Mouse (Mus musculus) megakaryocyte, embryonic 14.5 days (primary cell): ENCODE results near the gene Trip4. TPM values are rescaled to one million over a fixed set of nuclear protein-coding genes. Genes with fewer than 3 reads are reported as not detected.

Experiments used
- H3K27me3 ChIP-seq: replicated peaks from 2 replicates; pipeline ENCODE3; 2012; ENCODE audit warnings: inconsistent platforms
- H3K36me3 ChIP-seq: replicated peaks from 2 replicates; pipeline ENCODE3; 2012; ENCODE audit warnings: low read length, inconsistent platforms, mixed read lengths
- H3K4me1 ChIP-seq: 2 replicates; pipeline ENCODE4 v1.6.1; 2012; ENCODE audit warnings: inconsistent platforms
- H3K4me3 ChIP-seq: replicated peaks from 2 replicates; pipeline ENCODE3; 2012; ENCODE audit warnings: moderate library complexity, mild to moderate bottlenecking, inconsistent platforms
- H3K9me3 ChIP-seq: 2 replicates; pipeline ENCODE4 v1.6.1; 2012; ENCODE audit warnings: inconsistent platforms
- FLI1 ChIP-seq: IDR thresholded peaks from 2 replicates; pipeline ENCODE4 v1.6.1; 2012; ENCODE audit warnings: low read length, inconsistent platforms, mixed read lengths
- GATA1 ChIP-seq: IDR thresholded peaks from 3 replicates; pipeline ENCODE4 v1.6.1; 2012; ENCODE audit warnings: mixed read lengths, low read length, inconsistent platforms, borderline replicate concordance
- polyA plus RNA-seq: library from polyadenylated mRNA; stranded (reverse); fragments of >175 nt; gene quantifications from 2 replicates; pipeline ENCODE4 v1.2.3, GENCODE M21; 2012; ENCODE audit warnings: low replicate concordance; ENCODE audit not compliant: insufficient read depth

The Trip4 gene
- polyA plus RNA-seq, 1 experiment, result 0.58 TPM

- no peaks in the 10 kb centered on the region for H3K36me3 ChIP-seq
- H3K4me3 ChIP-seq, result no peak overlapping the region
- no peaks in the 10 kb centered on the region for H3K27me3 ChIP-seq
- H3K4me1 ChIP-seq, result peaks cover 58% of the 10 kb centered on the region
- H3K9me3 ChIP-seq, result no peaks in the 10 kb centered on the region
- no peak for TF ChIP-seq GATA1
- TF ChIP-seq FLI1, result no peak
Observed at GRCm38 (mm10) chr9:65807251-65807650, 101.3 kb downstream of the Trip4 start.

GRCm38 (mm10) chr9:65799770-65800169 is 108.8 kb downstream of the Trip4 start:
- Histone ChIP-seq H3K4me3 (no peak overlapping the region), H3K27me3 (no peaks in the 10 kb centered on the region), H3K4me1 (peaks cover 45% of the 10 kb centered on the region), H3K36me3 (peaks cover 9% of the 10 kb centered on the region), H3K9me3 (no peaks in the 10 kb centered on the region)
- TF ChIP-seq FLI1 (no peak), GATA1 (no peak)

DNA sequence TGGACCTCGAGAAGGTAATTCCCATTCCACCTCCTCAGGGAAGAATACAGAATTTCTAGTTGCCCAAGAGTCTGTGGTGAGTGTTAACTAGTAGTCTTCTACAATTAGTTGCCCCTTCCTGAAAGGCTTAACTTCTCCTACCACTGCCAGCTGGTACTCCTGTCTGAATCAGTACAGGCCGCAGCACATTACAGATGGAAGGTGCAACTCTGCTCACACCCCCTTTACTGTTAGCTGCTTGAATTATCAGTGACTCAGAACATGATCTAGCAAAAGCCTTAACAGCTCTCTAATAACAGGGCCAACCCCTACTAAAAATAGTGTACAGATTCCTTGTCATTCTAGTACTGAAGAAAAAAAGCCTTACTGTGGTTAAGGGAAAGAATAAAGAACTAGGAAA is 112.9 kb downstream of the Trip4 start:
- Histone ChIP-seq H3K27me3 (no peaks in the 10 kb centered on the region), H3K36me3 (peaks cover 22% of the 10 kb centered on the region), H3K4me1 (peaks cover 38% of the 10 kb centered on the region), H3K4me3 (no peak overlapping the region), H3K9me3 (no peaks in the 10 kb centered on the region)
- TF ChIP-seq FLI1 (no peak), GATA1 (no peak)

GRCm38 (mm10) chr9:65794313-65794712 is 114.3 kb downstream of the Trip4 start:
- no peaks in the 10 kb centered on the region for H3K9me3 ChIP-seq
- H3K4me1 ChIP-seq, result peaks cover 36% of the 10 kb centered on the region
- no peaks in the 10 kb centered on the region for H3K27me3 ChIP-seq
- peaks cover 22% of the 10 kb centered on the region for H3K36me3 ChIP-seq
- H3K4me3 ChIP-seq, result no peak overlapping the region
- TF ChIP-seq GATA1 (no peak), FLI1 (no peak)

DNA sequence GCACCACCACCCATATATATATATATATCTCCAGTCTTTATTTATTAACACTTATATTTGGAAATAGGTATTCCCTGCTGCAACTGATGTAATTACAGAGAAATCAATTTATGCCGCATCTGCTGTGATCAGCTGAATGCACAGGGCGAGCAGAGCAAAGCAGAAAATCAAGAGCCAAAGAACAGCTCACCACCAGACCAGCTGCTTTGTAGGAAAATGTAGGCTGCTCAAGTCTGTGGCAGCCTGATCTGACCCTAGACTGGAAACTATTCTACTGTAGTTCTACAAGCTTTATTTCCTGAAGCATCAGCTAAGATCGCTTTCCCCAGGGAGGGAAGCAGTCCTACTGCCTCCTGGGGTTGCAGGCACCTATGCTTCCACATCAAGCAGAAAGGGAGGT is 115.1 kb downstream of the Trip4 start:
- peaks cover 22% of the 10 kb centered on the region for H3K36me3 ChIP-seq
- no peaks in the 10 kb centered on the region for H3K27me3 ChIP-seq
- H3K4me3 ChIP-seq, result no peak overlapping the region
- H3K9me3 ChIP-seq, result no peaks in the 10 kb centered on the region
- H3K4me1 ChIP-seq, result peaks cover 36% of the 10 kb centered on the region
- TF ChIP-seq GATA1 (no peak), FLI1 (no peak)

GRCm38 (mm10) chr9:65793086-65793485 is 115.5 kb downstream of the Trip4 start:
- Histone ChIP-seq H3K27me3 (no peaks in the 10 kb centered on the region), H3K9me3 (no peaks in the 10 kb centered on the region), H3K36me3 (peaks cover 22% of the 10 kb centered on the region), H3K4me1 (peaks cover 41% of the 10 kb centered on the region), H3K4me3 (no peak overlapping the region)
- no peak for TF ChIP-seq GATA1
- no peak for TF ChIP-seq FLI1

- TF ChIP-seq FLI1 (no peak), GATA1 (no peak)
- H3K36me3 ChIP-seq, result peaks cover 22% of the 10 kb centered on the region
- H3K27me3 ChIP-seq, result no peaks in the 10 kb centered on the region
- H3K4me1 ChIP-seq, result peaks cover 52% of the 10 kb centered on the region
- H3K4me3 ChIP-seq, result no peak overlapping the region
- H3K9me3 ChIP-seq, result no peaks in the 10 kb centered on the region
Observed at GRCm38 (mm10) chr9:65791846-65792245, 116.7 kb downstream of the Trip4 start.

DNA sequence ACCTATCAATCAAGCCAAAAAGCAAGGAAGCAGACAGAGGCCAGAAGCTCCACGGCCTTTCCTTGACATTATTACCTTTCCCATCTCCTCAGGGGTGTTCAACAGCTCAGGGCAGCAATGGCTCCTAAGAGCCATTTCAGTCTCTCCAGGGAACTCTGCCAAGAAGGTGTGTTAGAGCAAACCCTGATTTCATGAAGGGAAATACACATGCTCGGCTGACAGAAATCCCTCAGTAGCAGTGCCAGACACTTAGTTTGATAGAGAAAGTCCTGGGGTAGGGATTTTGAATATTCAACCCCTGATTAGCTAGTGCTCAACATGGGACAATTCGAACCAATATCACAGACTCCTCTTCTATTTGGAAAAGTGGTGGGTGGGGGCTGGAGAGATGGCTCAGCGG is 117.5 kb downstream of the Trip4 start:
- TF ChIP-seq GATA1 (no peak), FLI1 (no peak)
- no peaks in the 10 kb centered on the region for H3K9me3 ChIP-seq
- no peaks in the 10 kb centered on the region for H3K27me3 ChIP-seq
- H3K4me3 ChIP-seq, result no peak overlapping the region
- H3K4me1 ChIP-seq, result peaks cover 51% of the 10 kb centered on the region
- peaks cover 22% of the 10 kb centered on the region for H3K36me3 ChIP-seq

DNA sequence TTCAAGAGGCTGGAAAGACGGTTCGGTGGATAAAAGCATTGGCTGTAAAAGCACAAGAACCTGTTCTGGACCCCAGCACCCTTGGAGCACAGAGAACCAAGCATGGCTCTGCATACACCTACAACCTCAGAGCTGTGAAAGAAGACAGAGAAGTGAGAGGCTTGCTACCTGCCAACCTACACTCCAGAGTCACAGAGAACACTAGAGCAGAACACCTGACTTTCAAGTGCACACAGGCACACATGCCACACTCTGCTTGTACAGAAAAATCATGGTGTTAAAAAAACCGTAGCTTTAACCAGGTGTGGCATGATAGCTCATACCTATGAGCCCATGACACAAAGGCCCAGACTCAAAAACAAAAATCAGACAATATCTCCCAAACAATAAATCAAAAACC is 118.8 kb downstream of the Trip4 start:
- TF ChIP-seq FLI1, result no peak
- TF ChIP-seq GATA1, result no peak
- Histone ChIP-seq H3K27me3 (no peaks in the 10 kb centered on the region), H3K9me3 (no peaks in the 10 kb centered on the region), H3K4me1 (peaks cover 41% of the 10 kb centered on the region), H3K4me3 (no peak overlapping the region), H3K36me3 (peaks cover 13% of the 10 kb centered on the region)

GRCm38 (mm10) chr9:65788556-65788955 is 120.0 kb downstream of the Trip4 start:
- Histone ChIP-seq H3K4me3 (no peak overlapping the region), H3K27me3 (no peaks in the 10 kb centered on the region)

DNA sequence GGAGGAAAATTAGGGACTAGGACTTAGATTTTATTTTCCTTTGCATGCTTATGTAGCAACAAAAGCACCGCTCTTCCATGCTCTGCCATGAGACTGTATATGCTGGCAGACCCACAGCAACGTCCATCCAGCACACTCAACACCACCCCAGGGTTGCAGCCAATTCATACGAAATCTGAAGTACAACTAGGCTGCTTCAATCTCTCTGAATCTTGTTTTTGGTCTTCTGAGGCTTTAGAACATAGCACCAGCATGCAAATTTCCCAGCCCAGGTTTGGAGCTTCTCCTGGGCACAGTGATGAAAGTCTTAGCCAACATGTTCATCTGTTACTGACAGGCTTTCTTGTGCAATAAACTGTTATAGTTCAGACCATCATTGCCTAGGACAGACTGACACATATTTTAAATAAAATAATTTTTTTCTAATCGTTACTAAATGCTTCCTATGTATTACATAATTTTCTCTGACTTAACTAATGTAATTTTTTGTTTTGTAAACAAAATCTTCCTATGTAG is 120.7 kb downstream of the Trip4 start:
- TF ChIP-seq FLI1 (no peak), GATA1 (no peak)
- Histone ChIP-seq H3K36me3 (no peaks in the 10 kb centered on the region), H3K9me3 (no peaks in the 10 kb centered on the region), H3K4me1 (peaks cover 42% of the 10 kb centered on the region), H3K27me3 (no peaks in the 10 kb centered on the region), H3K4me3 (no peak overlapping the region)

More at GRCm38 (mm10) chr9:65788556-65788955, 120.0 kb downstream of the Trip4 start:
- Histone ChIP-seq H3K36me3 (peaks cover 2% of the 10 kb centered on the region), H3K9me3 (no peaks in the 10 kb centered on the region), H3K4me1 (peaks cover 42% of the 10 kb centered on the region)
- TF ChIP-seq GATA1 (no peak), FLI1 (no peak)
